Mouse (Mus musculus): ENCODE data around the gene 3300002I08Rik. TPM values are rescaled to one million over a fixed set of nuclear protein-coding genes. Genes with fewer than 3 reads are reported as not detected.
"Not testable (repeated sequence)": the region's sequence is repeated elsewhere in the genome, so short reads cannot be mapped to it uniquely, and the experiment has no call there.

The 3300002I08Rik gene
- total RNA-seq (2015) = 2.7 and 5.6 TPM in 2 replicates
- 7.2 and 11.2 TPM in 2 replicates for total RNA-seq (2017)

DNA sequence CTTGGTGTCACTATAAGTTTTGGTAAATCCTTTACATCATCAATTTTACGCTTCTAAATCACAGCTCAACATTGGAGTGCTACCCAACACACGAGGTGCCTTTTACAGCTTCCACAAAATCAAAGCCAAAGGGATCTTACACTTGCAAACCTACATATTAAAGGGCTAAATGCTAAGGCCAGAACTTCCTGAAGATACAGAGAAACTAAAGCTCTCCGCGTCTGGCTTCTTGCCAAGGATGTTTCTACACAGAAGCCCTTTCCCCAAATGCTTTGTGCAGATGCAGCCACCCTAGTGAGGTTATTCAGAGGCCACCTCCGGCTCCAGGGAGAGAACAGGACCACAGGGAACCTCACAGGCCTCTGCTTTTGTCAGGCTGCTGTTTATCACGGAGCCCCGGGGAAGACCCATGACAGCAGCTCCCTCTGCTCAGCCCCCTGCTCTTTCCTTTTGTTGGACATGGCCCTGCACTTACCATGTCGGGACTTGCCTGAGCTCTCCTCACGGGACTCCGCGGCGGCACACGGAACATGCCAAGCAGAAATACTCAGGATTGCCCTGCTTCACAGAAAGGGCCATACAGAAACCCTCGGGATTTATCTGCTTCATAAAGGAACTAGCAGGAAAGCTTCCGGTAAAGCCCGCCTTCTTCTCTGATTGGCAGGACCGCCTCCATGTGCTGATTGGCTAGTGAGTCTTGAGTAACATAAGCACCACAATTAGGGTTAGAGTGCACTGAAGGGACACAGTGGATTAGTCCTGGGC lies at the start of gene 3300002I08Rik:
TSS of gene 3300002I08Rik (minus strand) at position 653 of the 765 bp plus-strand sequence.
- peak; percentile 95 for ATAC-seq (ENCODE audit: poor library complexity, severe bottlenecking)

DNA sequence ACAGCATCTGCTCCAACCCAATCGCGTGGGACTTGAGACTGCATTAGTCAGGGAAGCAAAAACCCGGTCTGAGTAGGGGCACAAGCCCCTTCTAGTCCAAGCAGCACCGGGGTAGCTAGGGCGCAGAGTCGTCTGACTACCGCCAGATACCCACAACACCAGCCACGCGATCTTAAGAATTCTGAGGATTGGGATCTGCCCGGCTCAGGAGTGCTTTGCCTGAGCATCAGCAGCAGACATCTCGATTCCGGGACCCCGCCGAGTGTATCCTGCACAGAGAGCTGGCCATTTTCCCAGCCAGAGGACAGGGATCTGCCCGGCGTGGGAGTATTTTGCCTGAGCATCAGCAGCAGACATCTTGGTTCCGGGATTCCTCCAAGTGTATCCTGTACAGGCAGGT lies 49.6 kb upstream of the 3300002I08Rik start:
- not testable (repeated sequence) for ATAC-seq (ENCODE audit: poor library complexity, severe bottlenecking)

DNA sequence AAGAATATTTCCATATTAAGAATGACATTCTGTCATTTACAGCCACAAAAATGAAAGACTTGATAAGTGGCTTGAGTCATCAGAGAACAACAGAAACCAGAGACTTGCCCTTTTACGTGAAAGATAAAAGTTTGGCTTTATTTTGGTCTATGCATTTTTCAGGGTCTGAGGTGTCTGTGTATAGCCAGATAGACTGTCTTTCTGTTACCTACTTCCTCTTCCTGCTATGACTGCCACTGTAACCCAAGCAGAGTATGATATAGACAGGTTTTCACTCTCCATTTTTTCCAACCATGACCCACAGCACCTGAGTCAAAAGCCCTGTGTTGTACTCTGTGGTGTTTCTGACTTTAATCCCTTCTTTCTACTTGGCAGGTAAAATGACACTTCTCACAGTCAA lies 27.6 kb upstream of the 3300002I08Rik start:
- ATAC-seq (ENCODE audit: poor library complexity, severe bottlenecking) = no peak

DNA sequence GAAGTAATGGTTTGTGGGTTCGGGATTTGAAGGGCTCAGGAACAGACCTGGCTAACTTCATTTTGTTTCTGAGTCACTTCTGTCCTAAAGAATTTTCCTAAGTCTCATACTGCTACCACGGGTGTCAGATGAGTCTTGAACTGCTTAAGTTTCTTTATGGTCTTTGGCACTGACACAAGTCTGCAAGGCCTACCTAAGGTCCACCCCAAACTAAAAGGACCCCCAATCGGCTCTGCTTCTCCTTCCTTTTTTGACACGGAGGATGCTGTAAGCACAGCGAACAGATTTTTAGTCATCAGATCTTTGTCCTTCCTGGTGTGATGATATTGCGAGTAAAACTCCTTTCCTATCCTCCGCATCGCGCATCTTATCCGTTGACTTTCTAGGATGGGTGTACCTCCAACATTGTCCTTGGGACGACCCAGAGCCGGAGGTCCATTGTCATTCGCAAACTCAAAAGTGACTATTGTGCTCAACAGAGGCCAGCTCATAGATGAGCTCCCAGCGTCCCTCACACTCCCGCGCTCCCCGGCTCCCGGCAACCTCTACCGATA lies 23.1 kb upstream of the 3300002I08Rik start:
- ATAC-seq (ENCODE audit: poor library complexity, severe bottlenecking) = peak; percentile 27; the same call in 1 of the 2 replicates

DNA sequence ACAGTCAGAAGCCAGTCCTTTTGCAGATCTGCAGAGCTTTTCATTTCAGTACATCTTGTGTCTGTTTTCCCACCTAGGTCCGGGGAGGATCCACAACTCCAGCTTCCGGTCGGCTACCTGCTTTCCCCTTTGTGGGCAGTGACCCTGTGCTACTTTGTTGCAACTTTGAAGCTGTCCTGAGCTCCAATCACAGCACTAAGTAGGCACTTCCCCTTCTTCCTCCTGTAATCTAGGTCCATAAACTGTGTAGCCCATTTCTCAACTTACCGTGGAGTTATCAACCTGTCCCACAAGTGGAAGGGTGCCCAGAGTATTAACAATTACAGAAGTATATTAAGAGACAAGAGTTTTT lies 289 bp upstream of the 3300002I08Rik start:
- ATAC-seq (ENCODE audit: poor library complexity, severe bottlenecking) = peak; percentile 77

DNA sequence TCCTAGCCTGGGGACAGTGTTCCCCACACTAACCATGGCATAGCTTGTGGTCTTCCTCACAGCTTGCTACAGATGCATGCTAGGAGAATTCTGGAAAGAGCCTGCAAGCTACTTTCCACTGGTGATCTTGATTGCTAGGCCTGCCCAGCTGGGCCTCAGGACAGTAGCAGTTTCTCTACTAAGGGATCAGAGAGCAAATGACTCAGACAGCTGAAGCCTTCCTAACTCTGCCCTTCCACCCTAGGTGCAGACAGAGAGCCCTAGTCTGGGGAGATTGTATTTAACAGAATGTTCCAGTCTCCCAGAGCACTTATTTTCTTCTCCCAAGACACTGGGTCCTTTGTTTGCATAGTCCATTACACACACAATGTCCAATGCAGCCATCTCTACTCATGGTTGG lies 5.4 kb downstream of the 3300002I08Rik start:
- not testable (repeated sequence) for ATAC-seq (ENCODE audit: poor library complexity, severe bottlenecking)

DNA sequence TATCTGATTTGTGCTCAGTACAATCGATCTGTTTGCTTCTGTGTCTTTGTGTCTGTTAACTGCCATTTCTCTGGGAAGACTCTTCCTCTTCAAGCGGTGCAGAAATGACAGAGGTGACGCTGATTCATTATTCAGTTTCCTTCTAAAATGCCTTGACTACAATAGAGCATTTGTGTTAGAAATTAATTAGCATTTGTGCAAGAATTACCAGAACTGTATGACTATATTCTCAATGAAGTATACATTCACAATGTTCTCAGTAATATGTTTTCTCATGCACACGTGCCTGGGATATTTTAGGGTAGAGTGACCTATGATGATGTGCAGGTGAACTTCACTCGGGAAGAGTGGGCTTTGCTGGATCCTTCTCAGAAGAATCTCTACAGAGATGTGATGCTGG lies 39.2 kb downstream of the 3300002I08Rik start, which contains the start of gene Gm10130:
TSS of gene Gm10130 (plus strand) at position 301 of the 400 bp plus-strand sequence.
- no peak for ATAC-seq (ENCODE audit: poor library complexity, severe bottlenecking)

DNA sequence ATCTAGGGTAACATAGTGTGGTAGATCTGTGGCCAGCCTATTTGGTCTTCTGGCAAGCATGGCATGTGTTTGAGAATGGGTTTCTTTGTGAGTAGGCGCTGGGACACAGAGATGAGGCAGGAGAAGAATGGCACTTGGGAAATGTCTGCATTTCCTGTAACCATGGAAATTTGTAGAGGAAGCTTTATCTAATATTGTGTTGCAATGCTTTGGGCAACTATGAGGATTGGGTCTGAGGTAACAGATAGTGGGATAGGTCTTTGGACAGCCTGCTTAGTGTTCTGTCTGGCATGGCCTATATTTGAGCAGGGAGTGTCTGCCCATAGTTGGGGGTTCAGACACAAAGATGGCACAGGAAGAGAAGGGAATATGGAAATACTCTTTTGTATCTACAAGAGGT lies 43.6 kb downstream of the 3300002I08Rik start:
- peak; percentile 15; the same call in 1 of the 2 replicates for ATAC-seq (ENCODE audit: poor library complexity, severe bottlenecking)

DNA sequence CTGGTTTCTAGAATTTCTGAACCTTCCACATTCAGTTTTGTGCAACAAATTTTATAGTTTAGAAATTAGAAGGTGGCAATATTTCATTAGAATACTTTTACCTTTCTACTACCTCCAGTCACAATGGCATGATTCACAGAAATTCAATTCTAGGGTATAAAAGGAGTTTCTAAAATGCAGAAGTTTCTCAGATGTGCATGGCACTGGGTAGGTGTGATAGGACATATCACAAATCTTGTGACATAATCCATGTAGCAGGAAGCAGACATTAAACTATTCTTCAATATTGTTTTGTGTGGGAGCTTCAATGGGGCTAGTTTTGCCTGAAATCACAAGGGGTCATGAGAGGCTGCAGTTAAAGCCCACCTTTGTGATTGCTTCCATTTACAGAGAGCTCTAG lies 46.4 kb downstream of the 3300002I08Rik start:
- ATAC-seq (ENCODE audit: poor library complexity, severe bottlenecking) = no peak

DNA sequence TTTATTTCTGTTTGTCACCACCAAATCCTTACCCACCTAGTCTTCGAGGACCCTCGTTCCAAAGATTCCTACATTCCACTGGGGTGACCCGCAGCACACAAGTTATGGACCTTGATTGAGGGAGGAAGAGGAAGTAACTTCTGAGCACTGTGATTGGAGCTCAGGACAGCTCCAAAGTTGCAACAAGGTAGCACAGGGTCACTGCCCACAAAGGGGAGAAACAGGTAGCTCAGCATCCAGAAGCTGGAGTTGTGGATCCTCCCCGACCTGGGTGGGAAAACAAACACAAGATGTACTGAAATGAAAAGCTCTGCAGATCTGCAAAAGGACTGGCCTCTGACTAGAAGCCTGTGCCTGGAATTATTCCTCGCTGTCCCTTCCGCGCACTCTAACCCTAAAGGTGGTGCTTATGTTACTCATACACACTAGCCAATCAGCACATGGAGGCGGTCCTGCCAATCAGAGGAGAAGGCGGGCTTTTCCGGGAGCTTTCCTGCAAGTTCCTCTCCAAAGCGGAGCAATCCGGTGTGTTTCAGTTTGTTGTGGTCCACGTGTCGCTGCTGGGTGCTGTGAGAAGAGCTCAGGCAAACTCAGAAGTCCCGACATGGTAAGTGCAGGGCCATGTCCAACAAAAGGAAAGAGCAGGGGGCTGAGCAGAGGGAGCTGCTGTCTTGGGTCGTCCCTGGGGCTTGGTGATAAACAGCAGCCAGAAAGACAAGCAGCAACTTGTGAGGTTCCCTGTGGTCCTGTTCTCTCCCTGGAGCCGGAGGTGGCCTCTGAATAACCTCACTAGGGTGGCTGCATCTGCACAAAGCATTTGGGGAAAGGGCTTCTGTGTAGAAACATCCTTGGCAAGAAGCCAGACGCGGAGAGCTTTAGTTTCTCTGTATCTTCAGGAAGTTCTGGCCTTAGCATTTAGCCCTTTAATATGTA lies 51.3 kb downstream of the 3300002I08Rik start:
- ATAC-seq (ENCODE audit: poor library complexity, severe bottlenecking) = peak; percentile 84

DNA sequence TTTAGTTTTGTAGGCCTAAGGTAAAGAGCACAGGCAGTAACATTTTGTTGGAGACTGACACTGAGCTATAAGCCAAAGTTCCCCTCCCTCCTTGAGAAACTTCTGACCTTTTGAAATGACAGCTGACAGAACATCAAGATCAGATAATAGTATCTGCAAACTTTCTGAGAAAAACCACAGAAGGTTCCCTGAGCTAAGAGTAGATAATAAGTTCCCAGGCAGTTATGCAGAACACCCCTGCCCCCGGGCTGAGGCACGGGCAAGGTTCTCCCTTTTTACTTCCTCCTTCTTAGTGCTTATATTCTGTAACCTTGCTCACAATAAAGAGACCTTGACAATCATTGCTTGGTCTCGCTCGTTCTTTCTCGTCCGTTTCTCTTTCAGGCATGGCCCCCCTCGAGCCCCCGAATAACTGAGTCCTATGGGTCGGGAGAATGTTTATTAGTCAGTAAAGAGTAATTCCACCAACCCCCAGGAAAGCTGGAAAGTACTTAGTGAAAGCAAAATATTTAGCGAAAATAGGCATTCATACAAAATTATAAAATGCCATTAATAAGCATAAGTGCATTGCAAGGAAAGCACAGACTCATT lies 55.3 kb downstream of the 3300002I08Rik start:
- ATAC-seq (ENCODE audit: poor library complexity, severe bottlenecking) = peak; percentile 53

DNA sequence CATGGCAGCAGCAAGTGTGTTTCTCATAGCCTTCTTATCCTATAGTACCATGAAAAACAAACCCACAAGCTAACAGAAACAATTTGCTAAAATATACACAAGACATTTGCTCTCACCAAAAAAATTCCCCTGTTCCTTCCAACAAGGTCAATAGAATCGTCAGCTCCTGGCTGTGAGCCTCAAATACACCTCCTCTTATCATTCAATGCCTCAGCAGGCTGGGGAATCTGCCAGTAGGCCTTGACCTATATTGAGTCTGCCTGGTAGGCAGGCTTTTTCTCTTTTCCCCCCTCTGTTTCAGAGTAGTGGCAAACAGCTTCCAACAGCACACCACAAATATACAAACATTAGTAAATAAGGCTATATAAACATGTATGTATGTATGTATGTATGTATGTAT lies 63.5 kb downstream of the 3300002I08Rik start:
- no peak for ATAC-seq (ENCODE audit: poor library complexity, severe bottlenecking)

DNA sequence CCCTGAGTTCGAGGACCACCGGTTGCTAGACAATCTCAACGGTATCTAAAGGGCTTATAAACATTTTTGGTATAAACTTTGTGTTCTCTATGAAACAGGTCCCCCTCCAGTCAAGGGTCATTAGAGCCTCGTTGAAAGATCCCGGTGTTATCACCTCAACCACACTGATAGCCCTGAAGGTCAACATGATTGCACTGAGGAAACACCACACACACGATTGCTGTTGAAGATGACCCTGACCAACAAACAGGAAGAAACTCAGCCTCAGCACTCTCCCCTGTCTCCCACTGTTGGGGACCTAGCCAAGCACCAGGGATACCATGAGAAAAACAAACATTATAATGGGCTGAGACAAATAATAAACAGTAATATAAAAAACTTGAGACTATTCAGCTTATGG lies 68.9 kb downstream of the 3300002I08Rik start:
- peak; percentile 52 for ATAC-seq (ENCODE audit: poor library complexity, severe bottlenecking)

Other genes with a start within 250 kb of the 3300002I08Rik start
- gene Zfp120, start 226.1 kb downstream of the 3300002I08Rik start, total RNA-seq (2015) = 18.4 and 25.2 TPM in 2 replicates
- gene Zfp120, start 226.1 kb downstream of the 3300002I08Rik start, total RNA-seq (2017) = 31.3 and 42.7 TPM in 2 replicates
- gene Gm10770, start 183.1 kb downstream of the 3300002I08Rik start, total RNA-seq (2015) = not detected in 2 replicates
- not detected in 2 replicates for gene Gm10770, start 183.1 kb downstream of the 3300002I08Rik start, total RNA-seq (2017)
- gene Gm14139, start 181.0 kb downstream of the 3300002I08Rik start, total RNA-seq (2015) = not detected in 2 replicates
- gene Gm14139, start 181.0 kb downstream of the 3300002I08Rik start, total RNA-seq (2017) = not detected in 2 replicates
- gene Zfp937, start 144.7 kb downstream of the 3300002I08Rik start, total RNA-seq (2015) = 1.8 and 2.5 TPM in 2 replicates
- 2.2 and 2.8 TPM in 2 replicates for gene Zfp937, start 144.7 kb downstream of the 3300002I08Rik start, total RNA-seq (2017)
- 2.8 and 4.4 TPM in 2 replicates for gene Gm21994, start 107.2 kb downstream of the 3300002I08Rik start, total RNA-seq (2015)
- gene Gm21994, start 107.2 kb downstream of the 3300002I08Rik start, total RNA-seq (2017) = 3.5 and 6.2 TPM in 2 replicates
- gene Gm14124, start 105.2 kb downstream of the 3300002I08Rik start, total RNA-seq (2015) = not detected in 2 replicates
- gene Gm14124, start 105.2 kb downstream of the 3300002I08Rik start, total RNA-seq (2017) = not detected in 2 replicates
- gene Gm10130, start 39.1 kb downstream of the 3300002I08Rik start, total RNA-seq (2015) = 1.7 TPM in 1 of 2 replicates, not detected in the other
- 1.6 and 2.2 TPM in 2 replicates for gene Gm10130, start 39.1 kb downstream of the 3300002I08Rik start, total RNA-seq (2017)
- 1.9 and 3.3 TPM in 2 replicates for gene Zfp442, start 88.7 kb upstream of the 3300002I08Rik start, total RNA-seq (2015)
- gene Zfp442, start 88.7 kb upstream of the 3300002I08Rik start, total RNA-seq (2017) = 2.4 and 2.6 TPM in 2 replicates
- gene Zfp345, start 122.3 kb upstream of the 3300002I08Rik start, total RNA-seq (2015) = not detected in 2 replicates
- gene Zfp345, start 122.3 kb upstream of the 3300002I08Rik start, total RNA-seq (2017) = 0.20 and 0.22 TPM in 2 replicates
- gene Cst7, start 207.7 kb upstream of the 3300002I08Rik start, total RNA-seq (2015) = 36.9 and 41.1 TPM in 2 replicates
- 24.5 and 39.6 TPM in 2 replicates for gene Cst7, start 207.7 kb upstream of the 3300002I08Rik start, total RNA-seq (2017)
- gene Apmap, start 245.8 kb upstream of the 3300002I08Rik start, total RNA-seq (2015) = 22.2 and 25.1 TPM in 2 replicates
- gene Apmap, start 245.8 kb upstream of the 3300002I08Rik start, total RNA-seq (2017) = 39.1 and 39.8 TPM in 2 replicates

Measured in megakaryocyte, adult 5-6 weeks (primary cell).